Mouse (Mus musculus) midbrain, embryonic 16.5 days (tissue): ENCODE measurements around the gene Plce1. TPM values are rescaled to one million over a fixed set of nuclear protein-coding genes. Genes with fewer than 3 reads are reported as not detected.

Experiments
- ATAC-seq: fragments of 200-750 bp; cut with Nextera tagmentation; 2 replicates; pipeline ENCODE4 v1.8.0; 2017; ENCODE audit warnings: moderate TSS enrichment
- H3K27ac ChIP-seq: fragments of 300-500 bp; sonication (generic); 2 replicates; pipeline ENCODE4 v1.5.1; 2014; ENCODE audit warnings: mild to moderate bottlenecking, low read length, mixed read lengths
- H3K27me3 ChIP-seq: fragments of 300-500 bp; sonication (generic); 2 replicates; pipeline ENCODE4 v1.6.1; 2014; ENCODE audit warnings: low read depth, low read length, mixed read lengths; ENCODE audit not compliant: control insufficient read depth, insufficient read depth
- H3K36me3 ChIP-seq: fragments of 300-500 bp; sonication (generic); 2 replicates; pipeline ENCODE4 v1.6.1; 2014; ENCODE audit warnings: mild to moderate bottlenecking, low read length, moderate library complexity, mixed read lengths; ENCODE audit not compliant: control insufficient read depth, insufficient read depth
- H3K4me1 ChIP-seq: fragments of 300-500 bp; sonication (generic); 2 replicates; pipeline ENCODE4 v1.6.1; 2014; ENCODE audit warnings: mild to moderate bottlenecking, low read length, mixed read lengths; ENCODE audit not compliant: control insufficient read depth, insufficient read depth
- H3K4me2 ChIP-seq: fragments of 300-500 bp; sonication (generic); 2 replicates; pipeline ENCODE4 v1.6.1; 2014; ENCODE audit warnings: mild to moderate bottlenecking, low read length, mixed read lengths
- H3K4me3 ChIP-seq: fragments of 300-500 bp; sonication (generic); 2 replicates; pipeline ENCODE4 v1.5.1; 2014; ENCODE audit warnings: low read depth, mild to moderate bottlenecking, low read length, moderate library complexity, mixed read lengths
- H3K9ac ChIP-seq: fragments of 300-500 bp; sonication (generic); 2 replicates; pipeline ENCODE4 v1.6.1; 2014; ENCODE audit warnings: low read depth, low read length, mixed read lengths
- H3K9me3 ChIP-seq: fragments of 300-500 bp; sonication (generic); replicated peaks from 2 replicates; pipeline ENCODE4 v1.6.1; 2014; ENCODE audit warnings: mild to moderate bottlenecking, low read length, mixed read lengths; ENCODE audit not compliant: control insufficient read depth, poor library complexity, severe bottlenecking
- WGBS: fragments of 180-500 bp; shearing (Covaris S2); extraction: QIAGEN DNeasy Blood & Tissue Kit; methylation state at CpG from one replicate; pipeline ENCODE4 v1.1.7; 2014; 5-methylcytosine and 5-hydroxymethylcytosine counted together
- polyA plus RNA-seq: library from polyadenylated mRNA; unstranded; fragments of >200 nt; fragmentation: Nextera tagmentation; extraction: Ambion mirVana; gene quantifications from 2 replicates; pipeline ENCODE4 v1.2.1, GENCODE M21; 2015

Plce1 gene
- polyA plus RNA-seq, 1 experiment from 2014 or later, result 4.4 TPM

DNA sequence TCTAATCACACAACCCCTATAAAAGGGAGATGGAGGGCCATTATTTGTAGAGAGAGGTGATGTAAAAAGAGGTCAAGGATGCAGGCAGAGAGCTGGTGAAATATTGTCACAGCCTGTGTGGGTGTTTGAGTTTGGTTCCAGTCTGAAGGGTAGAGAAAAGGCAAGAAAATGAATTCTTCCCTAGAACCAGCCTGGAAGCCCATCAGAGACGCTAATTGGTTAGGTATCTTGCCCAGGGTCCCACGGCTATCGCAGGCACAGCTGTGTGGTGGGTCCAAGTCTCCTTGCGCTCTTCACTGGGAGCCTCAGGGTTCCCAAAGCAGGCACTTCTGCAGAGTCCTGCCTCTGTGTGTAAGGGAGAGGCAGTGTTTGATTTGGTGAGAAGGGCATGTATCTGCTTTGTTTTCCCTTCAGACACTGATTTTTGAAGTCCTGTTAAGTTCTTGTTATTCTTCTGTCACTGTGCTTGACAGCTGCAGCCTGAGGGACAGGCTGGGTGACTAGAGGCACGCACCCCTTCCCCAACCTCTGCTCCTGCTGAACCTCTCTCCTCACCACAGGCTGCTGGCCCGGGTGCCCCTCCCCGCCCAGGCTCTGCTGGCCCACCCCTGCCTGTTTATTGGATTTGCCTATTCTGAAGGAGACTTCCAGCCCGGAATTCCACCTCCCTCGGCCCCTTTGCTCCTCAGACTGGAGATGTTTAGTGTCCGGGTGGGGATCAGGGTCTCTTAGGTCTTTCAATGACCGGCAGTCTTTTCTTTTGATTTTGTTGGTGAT, 5.1 kb downstream of the Plce1 start:
- ATAC-seq, result no peak
- peaks cover 15% of the 10 kb centered on the region for H3K27me3 ChIP-seq
- WGBS, result 17% methylated on average over 11 of the region's 11 CpGs
- no peaks in the 10 kb centered on the region for H3K9me3 ChIP-seq
- H3K9ac ChIP-seq, result no peak overlapping the region
- peaks cover 12% of the 10 kb centered on the region for H3K4me1 ChIP-seq
- H3K4me2 ChIP-seq, result no peak overlapping the region
- no peaks in the 10 kb centered on the region for H3K36me3 ChIP-seq
- H3K27ac ChIP-seq, result no peak overlapping the region
- no peak overlapping the region for H3K4me3 ChIP-seq

- Histone ChIP-seq H3K9ac (no peak overlapping the region), H3K4me2 (no peak overlapping the region), H3K27ac (no peak overlapping the region), H3K4me3 (no peak overlapping the region), H3K27me3 (peaks cover 15% of the 10 kb centered on the region), H3K9me3 (no peaks in the 10 kb centered on the region), H3K4me1 (peaks cover 8% of the 10 kb centered on the region; the same call in 1 of the 2 replicates), H3K36me3 (no peaks in the 10 kb centered on the region)
- 18% methylated on average over 4 of the region's 4 CpGs for WGBS
- ATAC-seq, result 0 out of 2 replicates have a peak, but pooled peaks have one; percentile 39
Observed at GRCm38 (mm10) chr19:38487501-38487900, 6.6 kb downstream of the Plce1 start.

GRCm38 (mm10) chr19:38488103-38488912, 7.4 kb downstream of the Plce1 start:
- no peaks in the 10 kb centered on the region for H3K9me3 ChIP-seq
- no peak overlapping the region for H3K27ac ChIP-seq
- no peaks in the 10 kb centered on the region for H3K36me3 ChIP-seq
- H3K27me3 ChIP-seq, result peaks cover 9% of the 10 kb centered on the region
- peaks cover 2% of the 10 kb centered on the region; the same call in 1 of the 2 replicates for H3K4me1 ChIP-seq
- no peak overlapping the region for H3K4me3 ChIP-seq
- 24% methylated on average over 9 of the region's 9 CpGs for WGBS
- no peak overlapping the region for H3K4me2 ChIP-seq
- 0 out of 2 replicates have a peak overlapping the region, but pooled peaks have one; percentile 30 for H3K9ac ChIP-seq
- 0 out of 2 replicates have a peak, but pooled peaks have one; percentile 58 for ATAC-seq

- Histone ChIP-seq H3K27me3 (no peaks in the 10 kb centered on the region), H3K4me1 (no peaks in the 10 kb centered on the region), H3K9ac (no peak overlapping the region), H3K36me3 (no peaks in the 10 kb centered on the region), H3K4me3 (no peak overlapping the region), H3K9me3 (no peaks in the 10 kb centered on the region), H3K27ac (no peak overlapping the region), H3K4me2 (no peak overlapping the region)
- ATAC-seq, result no peak
- 82% methylated on average over 5 of the region's 5 CpGs for WGBS
Observed at GRCm38 (mm10) chr19:38498233-38498632, 17.3 kb downstream of the Plce1 start.

- Histone ChIP-seq H3K9me3 (no peaks in the 10 kb centered on the region), H3K27ac (no peak overlapping the region), H3K9ac (no peak overlapping the region), H3K4me2 (no peak overlapping the region), H3K27me3 (no peaks in the 10 kb centered on the region), H3K4me3 (no peak overlapping the region), H3K36me3 (no peaks in the 10 kb centered on the region), H3K4me1 (no peaks in the 10 kb centered on the region)
- ATAC-seq, result no peak
- 58% methylated on average over 3 of the region's 3 CpGs for WGBS
Observed at GRCm38 (mm10) chr19:38504597-38504996, 23.7 kb downstream of the Plce1 start.

- Histone ChIP-seq H3K36me3 (no peaks in the 10 kb centered on the region), H3K27ac (no peak overlapping the region)
Observed at GRCm38 (mm10) chr19:38506131-38506530, 25.2 kb downstream of the Plce1 start.

GRCm38 (mm10) chr19:38507251-38507965, 26.5 kb downstream of the Plce1 start:
- H3K4me1 ChIP-seq, result no peaks in the 10 kb centered on the region
- no peaks in the 10 kb centered on the region for H3K9me3 ChIP-seq
- no peak overlapping the region for H3K9ac ChIP-seq
- no peak overlapping the region for H3K4me3 ChIP-seq
- H3K4me2 ChIP-seq, result no peak overlapping the region
- no peaks in the 10 kb centered on the region for H3K36me3 ChIP-seq
- 60% methylated on average over 12 of the region's 12 CpGs for WGBS
- ATAC-seq, result peak; percentile 75
- no peak overlapping the region for H3K27ac ChIP-seq
- no peaks in the 10 kb centered on the region for H3K27me3 ChIP-seq

More at GRCm38 (mm10) chr19:38506131-38506530, 25.2 kb downstream of the Plce1 start:
- WGBS, result 87% methylated on average over 7 of the region's 7 CpGs
- no peak overlapping the region for H3K4me2 ChIP-seq
- no peak for ATAC-seq
- H3K4me1 ChIP-seq, result no peaks in the 10 kb centered on the region
- H3K9me3 ChIP-seq, result no peaks in the 10 kb centered on the region
- no peaks in the 10 kb centered on the region for H3K27me3 ChIP-seq
- no peak overlapping the region for H3K4me3 ChIP-seq
- no peak overlapping the region for H3K9ac ChIP-seq

GRCm38 (mm10) chr19:38507966-38508625, 27.2 kb downstream of the Plce1 start:
- Histone ChIP-seq H3K27me3 (no peaks in the 10 kb centered on the region), H3K4me3 (no peak overlapping the region), H3K4me1 (no peaks in the 10 kb centered on the region), H3K9ac (no peak overlapping the region), H3K27ac (no peak overlapping the region), H3K4me2 (no peak overlapping the region), H3K9me3 (no peaks in the 10 kb centered on the region), H3K36me3 (no peaks in the 10 kb centered on the region)
- 79% methylated on average over 9 of the region's 9 CpGs for WGBS
- ATAC-seq, result no peak
